Mouse (Mus musculus) kidney, embryonic 14.5 days (tissue): ENCODE results near the gene Mmgt2. TPM values are rescaled to one million over a fixed set of nuclear protein-coding genes. Genes with fewer than 3 reads are reported as not detected.

ENCODE experiments used
- ATAC-seq: fragments of 200-750 bp; cut with Nextera tagmentation; 2 replicates; pipeline ENCODE4 v1.8.0; 2017; ENCODE audit warnings: moderate number of reproducible peaks, mild to moderate bottlenecking, moderate TSS enrichment, moderate library complexity; ENCODE audit not compliant: low FRiP score, low TSS enrichment
- H3K27ac ChIP-seq: fragments of 300-500 bp; sonication (generic); 2 replicates; pipeline ENCODE4 v1.5.1; 2014; ENCODE audit warnings: low read depth, mild to moderate bottlenecking, low read length, moderate library complexity, mixed read lengths
- H3K27me3 ChIP-seq: fragments of 300-500 bp; sonication (generic); 2 replicates; pipeline ENCODE4 v1.6.1; 2014; ENCODE audit warnings: mild to moderate bottlenecking, low read length; ENCODE audit not compliant: control insufficient read depth, insufficient read depth
- H3K36me3 ChIP-seq: fragments of 300-500 bp; sonication (generic); 2 replicates; pipeline ENCODE4 v1.6.1; 2014; ENCODE audit warnings: low read length, mixed read lengths; ENCODE audit not compliant: control insufficient read depth, insufficient read depth
- H3K4me1 ChIP-seq: fragments of 300-500 bp; sonication (generic); 2 replicates; pipeline ENCODE4 v1.6.1; 2014; ENCODE audit warnings: low read length, mixed read lengths; ENCODE audit not compliant: control insufficient read depth, insufficient read depth
- H3K4me2 ChIP-seq: fragments of 300-500 bp; sonication (generic); replicated peaks from 2 replicates; pipeline ENCODE4 v1.6.1; 2014; ENCODE audit warnings: low read depth, mild to moderate bottlenecking, low read length
- H3K4me3 ChIP-seq: fragments of 300-500 bp; sonication (generic); 2 replicates; pipeline ENCODE4 v1.5.1; 2014; ENCODE audit warnings: mild to moderate bottlenecking, low read length
- H3K9ac ChIP-seq: fragments of 300-500 bp; sonication (generic); 2 replicates; pipeline ENCODE4 v1.6.1; 2014; ENCODE audit warnings: low read depth, mild to moderate bottlenecking, low read length, moderate library complexity
- H3K9me3 ChIP-seq: fragments of 300-500 bp; sonication (generic); 2 replicates; pipeline ENCODE4 v1.6.1; 2016; ENCODE audit warnings: low read length; ENCODE audit not compliant: control insufficient read depth
- WGBS: fragments of 180-500 bp; shearing (Covaris S2); extraction: QIAGEN DNeasy Blood & Tissue Kit; methylation state at CpG from one replicate; pipeline ENCODE4 v1.1.7; 2014; 5-methylcytosine and 5-hydroxymethylcytosine counted together
- polyA plus RNA-seq: library from polyadenylated mRNA; unstranded; fragments of >200 nt; fragmentation: Nextera tagmentation; extraction: Ambion mirVana; gene quantifications from 2 replicates; pipeline ENCODE4 v1.2.1, GENCODE M21; 2014

Gene Mmgt2
- polyA plus RNA-seq, 1 experiment from 2014 or later: 63.8 TPM

GRCm38 (mm10) chr11:62606299-62607169, 41.9 kb upstream of the Mmgt2 start:
- no peak overlapping the region for H3K4me2 ChIP-seq
- peaks cover 62% of the 10 kb centered on the region for H3K36me3 ChIP-seq
- 59% methylated on average over 10 of the region's 10 CpGs for WGBS
- peak overlapping the region; percentile 47; the same call in 1 of the 2 replicates for H3K27ac ChIP-seq
- H3K9me3 ChIP-seq: no peaks in the 10 kb centered on the region
- peaks cover 19% of the 10 kb centered on the region for H3K4me1 ChIP-seq
- ATAC-seq: no peak
- no peak overlapping the region for H3K4me3 ChIP-seq
- no peaks in the 10 kb centered on the region for H3K27me3 ChIP-seq
- no peak overlapping the region for H3K9ac ChIP-seq

DNA sequence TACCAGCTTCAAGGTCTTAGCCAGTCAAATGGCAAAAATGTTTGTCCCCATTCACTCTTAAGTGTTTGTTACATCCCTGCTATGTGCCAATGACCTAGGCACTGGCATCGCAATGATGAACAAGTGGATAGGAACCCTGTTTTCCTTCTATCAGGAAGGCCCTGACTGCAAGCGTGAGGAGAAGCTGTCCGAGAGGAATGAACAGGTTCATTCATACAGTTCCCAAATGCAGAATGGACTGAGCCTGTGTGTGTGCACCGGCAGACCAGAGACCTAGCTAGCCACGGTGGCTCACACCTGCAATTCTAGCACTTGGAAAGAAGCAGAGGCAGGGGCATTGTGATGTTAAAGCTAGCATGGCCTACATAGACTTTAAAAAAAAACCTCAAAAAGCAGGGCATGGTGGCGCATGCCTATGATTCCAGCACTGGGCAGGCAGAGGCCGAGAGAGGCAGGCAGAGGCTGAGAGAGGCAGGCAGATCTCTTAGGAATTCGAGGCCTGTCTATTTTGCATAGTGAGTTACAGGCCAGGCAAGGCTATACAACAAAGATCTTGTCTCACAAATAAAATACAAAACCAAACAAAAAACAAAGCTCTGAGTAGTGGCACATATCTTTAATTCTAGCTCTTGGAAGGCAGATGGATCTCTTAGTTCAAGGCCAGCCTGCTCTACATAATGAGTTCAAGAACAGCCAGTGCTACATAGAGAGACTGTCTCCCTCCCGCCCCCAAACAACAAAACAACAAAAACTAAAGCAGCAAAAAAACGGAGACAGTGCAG, 41.1 kb upstream of the Mmgt2 start:
- WGBS: 68% methylated on average over 10 of the region's 10 CpGs
- ATAC-seq: no peak
- H3K36me3 ChIP-seq: peaks cover 66% of the 10 kb centered on the region
- no peaks in the 10 kb centered on the region for H3K9me3 ChIP-seq
- no peak overlapping the region for H3K4me2 ChIP-seq
- H3K27me3 ChIP-seq: no peaks in the 10 kb centered on the region
- peaks cover 19% of the 10 kb centered on the region for H3K4me1 ChIP-seq
- H3K9ac ChIP-seq: no peak overlapping the region
- no peak overlapping the region for H3K27ac ChIP-seq
- no peak overlapping the region for H3K4me3 ChIP-seq

- H3K27me3 ChIP-seq: no peaks in the 10 kb centered on the region
- no peak overlapping the region for H3K9ac ChIP-seq
- H3K4me1 ChIP-seq: peaks cover 19% of the 10 kb centered on the region
- no peak for ATAC-seq
- peaks cover 66% of the 10 kb centered on the region for H3K36me3 ChIP-seq
- H3K4me2 ChIP-seq: no peak overlapping the region
- H3K9me3 ChIP-seq: no peaks in the 10 kb centered on the region
- H3K27ac ChIP-seq: no peak overlapping the region
- WGBS: 86% methylated on average over 1 of the region's 1 CpGs
- H3K4me3 ChIP-seq: no peak overlapping the region
These were observed 40.6 kb upstream of the Mmgt2 start for GRCm38 (mm10) chr11:62607952-62608201.

GRCm38 (mm10) chr11:62608826-62609675, 39.4 kb upstream of the Mmgt2 start:
- no peaks in the 10 kb centered on the region for H3K27me3 ChIP-seq
- no peak for ATAC-seq
- H3K9ac ChIP-seq: no peak overlapping the region
- peaks cover 17% of the 10 kb centered on the region for H3K4me1 ChIP-seq
- peaks cover 59% of the 10 kb centered on the region for H3K36me3 ChIP-seq
- WGBS: 79% methylated on average over 10 of the region's 10 CpGs
- no peak overlapping the region for H3K4me3 ChIP-seq
- no peaks in the 10 kb centered on the region for H3K9me3 ChIP-seq
- H3K4me2 ChIP-seq: no peak overlapping the region
- H3K27ac ChIP-seq: no peak overlapping the region

GRCm38 (mm10) chr11:62610304-62610703, 38.2 kb upstream of the Mmgt2 start:
- no peak overlapping the region for H3K4me2 ChIP-seq
- H3K4me3 ChIP-seq: no peak overlapping the region
- peaks cover 5% of the 10 kb centered on the region; the same call in 1 of the 2 replicates for H3K4me1 ChIP-seq
- no peak overlapping the region for H3K9ac ChIP-seq
- WGBS: 83% methylated on average over 6 of the region's 6 CpGs
- H3K36me3 ChIP-seq: peaks cover 46% of the 10 kb centered on the region
- H3K27me3 ChIP-seq: no peaks in the 10 kb centered on the region
- no peak overlapping the region for H3K27ac ChIP-seq
- H3K9me3 ChIP-seq: no peaks in the 10 kb centered on the region
- no peak for ATAC-seq

DNA sequence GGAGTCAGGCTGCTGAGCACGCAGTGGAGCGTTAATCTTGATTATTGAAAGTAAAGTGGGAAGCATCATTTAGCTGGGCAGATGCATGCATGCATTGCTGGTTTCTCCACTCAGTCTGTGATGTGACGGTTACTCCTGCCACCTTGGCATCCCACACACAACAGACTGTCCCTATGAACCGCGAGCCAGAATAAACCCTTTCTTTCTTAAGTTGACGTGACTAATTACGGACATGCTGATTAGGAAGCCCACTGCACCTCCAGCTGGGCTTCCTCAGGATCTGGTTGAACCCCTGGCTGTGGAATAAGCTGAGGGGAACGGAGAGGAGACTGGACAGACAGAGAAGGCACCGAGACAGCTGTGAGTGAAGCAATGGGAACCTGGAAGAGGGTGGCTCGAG, 35.9 kb upstream of the Mmgt2 start:
- Histone ChIP-seq H3K4me2 (no peak overlapping the region), H3K9me3 (no peaks in the 10 kb centered on the region), H3K27ac (no peak overlapping the region), H3K9ac (no peak overlapping the region), H3K4me3 (no peak overlapping the region), H3K36me3 (peaks cover 28% of the 10 kb centered on the region), H3K27me3 (no peaks in the 10 kb centered on the region), H3K4me1 (no peaks in the 10 kb centered on the region)
- WGBS: 87% methylated on average over 10 of the region's 10 CpGs
- no peak for ATAC-seq

DNA sequence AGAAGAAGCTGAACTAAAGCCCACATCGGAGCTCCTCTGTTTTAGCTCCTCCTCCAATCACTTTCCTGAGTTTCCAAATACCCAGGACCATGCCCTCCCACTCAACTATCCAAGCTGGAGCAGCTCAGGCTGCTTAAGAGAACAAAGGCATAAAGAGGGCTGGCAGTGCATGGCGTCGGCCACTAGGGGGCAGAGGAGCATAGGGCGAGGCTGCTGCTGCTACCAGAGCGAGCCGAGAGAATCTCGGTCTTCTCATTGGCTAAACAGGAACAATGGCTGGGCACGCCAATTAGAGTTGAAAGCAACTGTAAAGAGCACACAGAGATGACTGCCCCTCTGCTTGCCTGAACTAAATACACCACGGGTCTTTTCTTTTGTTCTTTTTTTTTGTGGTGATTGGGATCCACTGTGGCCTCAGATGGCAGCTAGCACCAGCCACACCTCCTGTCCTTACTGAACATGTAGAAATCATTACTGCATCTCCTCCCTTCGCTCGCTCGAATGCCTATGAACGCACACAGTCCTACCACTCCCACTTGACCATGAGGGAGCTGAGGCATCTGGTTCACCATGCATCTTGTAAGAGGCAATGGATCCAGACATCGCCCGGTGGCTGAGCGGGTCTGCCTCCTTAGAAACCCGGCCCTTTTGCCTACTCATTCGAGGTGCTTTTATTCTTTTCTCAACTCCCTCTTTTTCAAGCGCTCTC, 34.7 kb upstream of the Mmgt2 start:
- peak; percentile 95 for ATAC-seq
- peaks cover 23% of the 10 kb centered on the region for H3K36me3 ChIP-seq
- no peaks in the 10 kb centered on the region for H3K27me3 ChIP-seq
- H3K27ac ChIP-seq: peak overlapping the region; percentile 66
- 13% methylated on average over 19 of the region's 19 CpGs for WGBS
- no peaks in the 10 kb centered on the region for H3K9me3 ChIP-seq
- no peaks in the 10 kb centered on the region for H3K4me1 ChIP-seq
- peak overlapping the region; percentile 34 for H3K4me2 ChIP-seq
- peak overlapping the region; percentile 37 for H3K9ac ChIP-seq
- peak overlapping the region; percentile 15; the same call in 1 of the 2 replicates for H3K4me3 ChIP-seq

GRCm38 (mm10) chr11:62614876-62615410, 33.5 kb upstream of the Mmgt2 start:
- H3K9ac ChIP-seq: no peak overlapping the region
- no peak overlapping the region for H3K4me2 ChIP-seq
- no peak overlapping the region for H3K4me3 ChIP-seq
- no peak overlapping the region for H3K27ac ChIP-seq
- no peaks in the 10 kb centered on the region for H3K9me3 ChIP-seq
- ATAC-seq: no peak
- WGBS: 85% methylated on average over 8 of the region's 8 CpGs
- H3K4me1 ChIP-seq: no peaks in the 10 kb centered on the region
- H3K27me3 ChIP-seq: no peaks in the 10 kb centered on the region
- peaks cover 28% of the 10 kb centered on the region for H3K36me3 ChIP-seq
